Mouse (Mus musculus) neutrophil, adult 5-6 weeks (primary cell): ENCODE data around the gene Nr3c2. TPM values are rescaled to one million over a fixed set of nuclear protein-coding genes. Genes with fewer than 3 reads are reported as not detected.

Source experiments
- ATAC-seq: fragments of 151-379, 151-347 bp; 2 replicates; pipeline ENCODE4 v1.8.0; 2017; ENCODE audit warnings: mild to moderate bottlenecking, moderate TSS enrichment; ENCODE audit not compliant: insufficient number of reproducible peaks, poor library complexity, low FRiP score, severe bottlenecking; ENCODE audit errors: extremely low read depth
- total RNA-seq: library from RNA; stranded (forward); fragments of 200-1000 nt; gene quantifications from 2 replicates; pipeline ENCODE4 v1.2.3, GENCODE M21; 2017

Nr3c2 gene
- total RNA-seq, 1 experiment from 2014 or later = 3.4 TPM

DNA sequence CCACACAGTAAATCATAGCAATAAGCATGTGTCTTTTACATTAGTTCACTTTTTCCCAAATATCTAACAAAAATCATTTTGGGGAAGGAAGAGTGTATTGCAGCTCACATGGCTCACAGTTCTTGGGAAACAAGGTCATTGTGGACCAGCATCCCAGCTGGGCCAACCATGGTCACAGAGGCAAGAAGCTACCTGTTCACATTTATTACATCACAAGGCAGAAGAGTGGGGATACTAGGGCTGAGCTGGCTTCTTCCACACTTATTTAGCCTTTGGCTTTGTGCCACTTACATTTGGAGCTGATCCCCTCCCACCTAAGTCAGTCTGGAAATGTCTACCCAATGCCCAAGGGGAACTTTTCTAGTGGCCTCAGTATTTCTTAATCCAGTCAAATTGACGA, 146.5 kb downstream of the Nr3c2 start:
- no peak for ATAC-seq

DNA sequence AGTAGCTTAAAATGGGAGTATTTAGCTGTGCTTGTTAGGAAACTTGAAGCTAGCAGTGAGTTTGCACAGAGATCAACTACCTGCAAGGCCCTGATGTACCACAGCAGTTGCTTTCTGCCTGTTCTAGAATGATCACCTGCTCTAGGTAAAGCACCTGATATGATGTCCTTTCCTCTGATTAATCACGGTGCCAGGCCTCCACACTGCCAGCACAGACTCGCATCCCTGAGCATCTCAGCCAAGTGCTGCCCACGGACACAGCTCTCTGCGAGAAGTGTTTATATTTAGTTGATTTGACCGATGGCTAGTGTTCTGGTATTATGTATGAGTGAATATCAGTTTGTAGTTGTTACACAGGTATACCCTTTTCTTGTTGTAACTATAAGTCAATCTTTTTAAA, 147.0 kb downstream of the Nr3c2 start:
- no peak for ATAC-seq

DNA sequence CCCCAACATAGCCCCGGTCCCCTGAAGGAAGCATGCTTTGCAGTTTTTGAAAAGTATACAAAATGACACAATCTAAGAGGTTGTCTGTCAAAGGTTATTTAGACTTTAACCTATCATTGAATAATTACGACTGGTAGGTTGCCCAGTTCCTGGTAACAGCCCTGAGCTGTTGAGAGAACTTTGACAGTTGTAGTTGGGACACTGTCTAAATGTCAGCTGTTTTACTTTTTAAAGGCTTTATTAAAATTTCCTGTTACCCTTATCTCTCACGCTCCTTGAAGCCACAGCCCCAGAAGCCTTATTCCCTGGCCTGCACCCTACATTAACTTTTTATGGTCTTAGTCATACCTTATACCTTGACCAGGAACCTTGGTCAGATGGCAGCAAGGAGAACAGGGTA, 147.5 kb downstream of the Nr3c2 start:
- no peak for ATAC-seq

DNA sequence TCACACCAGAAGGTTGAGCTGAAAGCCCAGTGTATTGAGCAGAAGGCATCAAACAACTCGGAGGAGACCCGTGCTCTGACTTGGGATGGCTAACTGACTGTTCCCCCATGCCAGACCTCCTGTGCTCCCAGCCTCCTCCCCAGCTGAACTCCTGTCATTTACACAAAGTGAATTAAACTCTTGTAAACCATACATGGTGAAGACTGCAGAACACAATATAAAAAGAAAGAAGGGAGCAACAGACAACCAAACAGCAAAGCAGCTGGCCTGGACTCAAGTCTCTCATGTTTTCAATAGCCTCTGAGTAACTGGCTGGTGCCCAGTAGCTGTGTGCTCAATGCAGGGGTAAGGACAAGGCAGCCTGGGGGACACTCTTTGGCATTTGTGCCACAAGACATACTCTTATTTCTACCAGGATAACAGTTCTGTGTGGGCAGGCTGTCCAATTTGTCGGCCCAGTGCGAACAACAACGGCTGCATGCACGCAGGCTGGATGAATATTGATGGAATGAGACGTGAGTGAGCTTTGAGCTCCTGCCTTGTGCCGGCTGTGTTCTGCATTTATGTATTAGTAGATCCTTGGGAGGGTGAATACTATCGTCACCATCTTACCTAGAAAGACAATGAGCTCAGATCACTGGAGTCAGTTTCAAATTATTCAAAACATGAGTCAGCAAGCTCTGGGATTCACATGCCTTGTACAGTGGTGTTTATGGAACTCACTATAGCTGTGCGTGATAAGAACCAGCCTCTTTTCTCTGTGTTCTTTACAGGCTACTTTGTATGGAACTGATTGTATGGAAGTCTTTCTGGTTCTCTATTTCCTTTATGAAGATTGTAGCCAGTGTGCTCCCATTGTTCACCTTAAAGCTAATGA, 152.4 kb downstream of the Nr3c2 start:
- ATAC-seq = no peak

DNA sequence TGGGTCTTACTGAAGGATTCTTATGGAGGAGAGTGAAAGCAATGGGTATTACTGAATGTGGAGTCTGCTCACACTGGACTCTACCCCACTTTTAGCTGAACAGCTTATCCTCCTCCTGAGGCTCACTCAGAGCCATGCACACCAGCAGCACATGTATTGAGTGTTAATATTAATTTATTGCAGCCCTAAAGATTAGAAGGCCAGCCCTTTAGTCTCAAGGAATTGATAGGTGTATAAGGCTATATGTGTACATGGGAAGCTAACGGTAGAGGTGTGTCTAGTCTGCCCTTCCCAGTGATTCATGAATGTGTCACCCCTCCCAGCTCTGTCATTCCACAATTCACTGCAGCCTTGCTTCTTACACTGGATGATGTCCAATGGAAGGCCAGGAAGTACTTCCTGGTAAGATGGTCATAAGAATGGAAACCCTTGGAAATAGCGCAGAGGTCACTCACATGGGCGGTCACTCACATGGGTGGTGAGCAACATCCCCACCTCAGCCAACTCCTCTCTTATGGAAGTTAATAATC, 156.3 kb downstream of the Nr3c2 start:
- no peak for ATAC-seq

DNA sequence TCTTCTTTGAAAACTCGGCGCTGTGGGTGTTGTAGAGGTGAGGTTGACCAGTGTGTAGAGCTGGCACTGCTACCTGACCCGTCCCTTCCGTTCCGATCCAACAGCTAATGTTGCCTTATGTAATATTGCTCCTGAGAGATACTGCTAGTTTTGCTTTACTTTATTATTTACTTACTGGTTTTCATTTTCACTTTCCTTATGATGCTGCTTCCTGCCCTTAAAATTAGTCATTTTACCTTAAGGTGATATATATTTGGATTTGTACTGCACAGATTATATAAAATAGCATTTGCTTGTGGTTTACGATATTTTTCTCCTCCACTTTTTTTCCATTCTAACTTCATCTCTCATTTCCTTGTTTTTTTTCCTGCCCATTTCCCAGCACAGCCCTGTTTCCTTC, 157.6 kb downstream of the Nr3c2 start:
- ATAC-seq = no peak

DNA sequence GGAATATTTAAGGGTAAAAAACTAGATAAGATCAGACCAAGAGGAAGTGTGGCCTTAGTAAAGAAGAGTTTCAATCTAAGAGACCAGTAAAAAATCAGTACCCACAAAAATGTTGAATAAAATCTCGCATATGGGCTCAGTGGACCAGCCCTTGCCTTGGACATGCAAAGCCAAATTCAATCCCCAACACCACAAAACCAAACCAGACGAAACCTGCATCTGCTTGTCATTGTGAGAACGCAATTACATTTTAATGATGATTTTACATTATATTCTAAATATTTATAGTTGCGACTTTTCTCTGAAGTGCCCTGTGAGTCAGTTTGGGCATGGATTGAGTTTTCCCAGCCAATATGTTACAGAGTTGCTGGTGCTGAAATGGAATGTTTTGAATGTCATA, 183.4 kb downstream of the Nr3c2 start:
- ATAC-seq = no peak

DNA sequence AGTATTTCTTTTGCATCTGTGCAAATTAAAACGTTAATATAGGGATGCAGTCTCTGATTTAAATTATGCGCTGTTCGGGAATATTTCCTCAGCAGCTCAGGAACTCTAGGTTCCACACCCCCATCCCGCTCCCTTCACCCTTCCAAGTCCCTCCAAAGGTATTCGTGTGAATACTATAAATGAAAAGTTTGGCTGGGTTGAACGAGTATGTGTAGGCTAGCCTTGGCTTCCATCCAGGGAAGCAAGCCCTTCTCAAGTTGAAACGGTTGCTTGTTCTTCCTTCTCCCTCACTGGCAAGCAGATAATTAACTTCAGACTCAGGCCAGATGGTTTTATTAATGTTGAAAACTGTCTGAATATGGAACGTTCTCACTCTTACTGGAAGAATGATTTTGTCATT, 186.8 kb downstream of the Nr3c2 start:
- ATAC-seq = no peak

DNA sequence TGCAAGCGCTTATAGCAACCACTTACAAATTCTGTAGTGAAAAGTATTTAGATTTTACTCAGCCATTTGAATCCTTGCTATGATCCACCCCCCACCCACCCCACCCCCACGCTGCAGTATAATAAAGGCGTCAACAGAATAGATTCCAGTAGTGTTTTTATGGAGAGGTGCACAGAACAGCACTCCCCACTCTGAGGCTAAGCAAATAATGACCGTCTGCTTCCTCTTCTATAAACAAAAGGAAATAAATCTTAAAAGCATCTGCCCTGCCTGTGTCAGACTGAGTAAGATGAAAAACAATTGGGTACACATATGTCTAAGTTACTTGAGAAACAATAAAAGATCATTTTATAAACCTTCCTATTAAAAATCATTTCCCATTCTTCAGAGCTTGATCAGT, 197.5 kb downstream of the Nr3c2 start:
- ATAC-seq = no peak

DNA sequence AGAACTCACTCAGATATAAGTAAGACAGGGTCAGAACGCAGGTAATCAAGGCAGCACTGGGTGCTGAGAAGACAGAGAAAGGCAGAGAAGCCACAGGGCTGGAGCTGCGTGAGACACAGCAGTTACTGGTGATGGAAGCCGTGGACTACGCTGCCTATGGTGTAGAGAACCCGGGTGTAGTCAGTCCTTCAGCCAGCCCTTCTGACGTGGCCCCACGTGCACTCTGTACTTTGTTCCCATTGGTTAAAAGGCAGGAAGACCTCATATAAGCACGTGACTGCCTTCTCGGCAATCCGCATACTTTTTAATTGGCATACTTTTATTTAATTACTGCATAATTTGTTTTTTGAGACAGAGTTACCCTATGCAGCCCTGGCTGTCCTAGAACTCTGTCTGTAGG, 198.9 kb downstream of the Nr3c2 start:
- ATAC-seq = no peak

DNA sequence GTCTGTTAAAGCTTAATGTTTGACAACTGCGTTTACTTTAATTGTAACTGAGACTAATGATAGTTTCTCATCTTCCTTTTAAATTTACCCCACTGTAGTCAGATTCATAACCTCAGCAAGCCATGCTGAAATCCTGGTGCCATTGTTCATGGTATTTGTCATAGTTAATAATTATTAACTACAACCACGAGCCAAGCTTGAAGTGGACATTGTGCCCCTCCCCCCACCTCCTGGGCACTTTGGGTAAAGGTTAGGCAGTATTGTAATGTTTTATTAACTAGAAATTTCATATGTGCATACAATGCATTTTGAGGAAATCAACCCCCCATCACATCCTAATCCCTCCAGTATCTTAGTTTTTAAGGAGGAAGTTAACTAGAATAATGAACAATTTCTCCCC, 201.1 kb downstream of the Nr3c2 start:
- no peak for ATAC-seq

DNA sequence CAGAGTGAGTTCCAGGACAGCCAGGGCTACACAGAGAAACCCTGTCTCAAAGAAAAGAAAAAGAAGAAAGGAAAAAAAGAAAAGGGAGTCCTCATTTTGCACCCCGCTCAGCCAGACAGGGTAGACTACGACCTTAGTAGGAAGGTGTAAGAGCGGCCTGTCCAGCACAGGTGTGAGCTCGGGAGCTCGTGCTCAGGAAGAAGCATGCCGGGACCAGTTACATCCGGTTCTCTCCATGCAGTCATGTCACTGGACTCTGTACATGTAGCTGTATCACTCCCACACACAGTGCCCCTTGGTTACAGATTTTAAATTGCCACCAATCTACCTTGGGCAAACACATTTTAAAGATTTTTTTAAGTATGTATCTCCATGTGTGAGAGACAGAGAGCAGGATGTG, 203.6 kb downstream of the Nr3c2 start:
- no peak for ATAC-seq

DNA sequence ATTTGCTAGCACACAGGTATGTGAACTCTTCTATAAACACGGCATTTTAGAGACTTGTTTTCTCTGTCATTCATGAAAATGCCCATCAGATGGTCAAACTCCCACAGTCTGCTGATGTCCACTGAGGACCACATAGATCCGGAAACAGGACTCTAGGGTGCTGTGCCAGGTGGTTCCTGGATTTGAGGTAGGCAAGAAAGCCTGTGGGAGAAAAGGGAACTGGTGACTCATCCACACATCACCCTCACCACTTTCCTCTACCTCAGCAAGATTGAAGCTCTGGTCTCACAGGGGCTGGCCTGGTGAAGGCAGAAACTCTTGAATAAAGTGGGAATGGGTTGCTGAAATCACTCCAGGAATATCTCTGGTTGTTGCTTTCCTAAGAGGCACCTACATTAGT, 213.5 kb downstream of the Nr3c2 start:
- ATAC-seq = no peak

DNA sequence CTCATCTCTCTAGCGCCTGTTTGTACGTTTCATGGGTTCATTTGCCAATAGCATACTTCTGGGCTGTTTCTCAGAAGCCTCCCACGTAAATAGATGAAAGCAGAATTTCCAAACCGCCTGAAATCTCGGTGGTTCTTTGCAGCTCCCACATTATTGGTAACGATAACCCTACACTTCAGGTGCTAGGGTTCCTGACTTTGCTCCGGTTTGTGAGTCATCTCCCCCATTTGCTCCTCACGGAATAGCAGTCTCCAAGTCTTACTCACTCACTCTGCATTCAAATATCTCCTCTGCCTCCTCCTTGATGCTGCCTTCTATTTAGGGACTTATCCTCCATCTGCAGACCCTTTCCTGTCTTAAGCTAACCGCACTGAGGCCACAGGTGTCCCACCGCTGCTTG, 215.5 kb downstream of the Nr3c2 start:
- no peak for ATAC-seq

DNA sequence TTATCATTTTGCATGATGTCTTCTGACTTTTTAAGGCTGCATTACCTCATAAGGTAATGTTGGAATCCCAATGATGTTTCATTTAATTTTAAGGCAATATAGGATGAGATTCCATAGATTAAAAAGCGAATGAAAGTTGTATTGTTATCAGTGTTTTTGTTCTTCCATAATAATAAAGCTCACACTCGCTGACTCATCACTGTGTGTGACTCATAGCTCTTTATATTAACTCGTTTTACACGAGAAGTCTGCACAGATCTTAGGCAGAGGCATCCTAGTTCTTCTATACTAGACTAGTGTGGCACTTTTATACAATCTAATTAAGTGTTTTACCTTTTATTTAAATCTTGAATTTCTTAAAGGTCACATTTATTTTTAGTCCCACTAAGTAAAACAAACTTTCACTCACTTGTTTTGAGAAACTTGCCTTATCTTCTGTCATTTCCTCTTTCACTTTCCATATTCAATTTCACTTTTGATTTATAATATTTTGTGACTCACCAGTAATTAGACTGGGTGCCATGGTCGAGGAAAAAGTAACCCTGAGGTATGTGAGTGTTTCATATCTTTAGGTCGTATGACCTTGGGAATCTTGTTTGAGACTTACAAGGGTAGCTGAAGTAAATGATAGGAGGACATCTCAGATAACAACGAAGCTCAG, 217.3 kb downstream of the Nr3c2 start:
- no peak for ATAC-seq

DNA sequence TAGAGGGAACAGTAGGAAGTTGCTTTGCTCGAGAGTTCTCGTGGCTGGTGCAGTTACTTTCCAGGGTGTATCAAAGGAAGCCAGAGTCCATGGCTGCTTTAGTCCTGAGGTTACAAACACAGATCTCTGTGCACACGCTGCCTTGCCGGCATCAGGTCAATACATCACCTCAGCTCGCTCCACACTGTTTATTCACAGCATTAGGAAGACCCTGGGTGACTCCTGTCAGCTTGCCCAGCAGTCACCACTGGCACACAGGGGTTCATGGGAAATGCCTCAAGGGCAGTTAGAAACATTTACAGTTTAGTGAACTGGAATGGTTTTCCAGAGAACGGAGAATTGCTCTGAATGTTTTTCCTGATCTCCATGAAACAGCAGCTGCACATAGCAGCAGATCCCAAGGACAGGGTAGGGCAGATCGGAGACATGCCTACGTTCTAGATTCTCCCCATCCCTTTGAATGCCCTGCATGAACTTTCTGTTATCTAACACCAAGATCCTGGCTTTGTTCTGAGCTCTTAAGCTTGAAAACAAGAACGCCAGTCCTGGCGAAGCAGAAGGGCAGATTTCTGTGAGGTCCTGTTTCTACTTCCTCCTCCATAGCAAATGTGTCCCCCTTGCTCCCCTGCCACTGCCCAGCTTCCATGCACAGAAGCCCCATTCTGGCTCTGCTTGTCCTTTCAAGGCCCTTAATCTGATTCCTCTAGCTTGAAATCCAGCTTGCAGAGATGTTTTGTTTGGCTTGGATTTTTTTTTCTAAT, 221.7 kb downstream of the Nr3c2 start:
- no peak for ATAC-seq

DNA sequence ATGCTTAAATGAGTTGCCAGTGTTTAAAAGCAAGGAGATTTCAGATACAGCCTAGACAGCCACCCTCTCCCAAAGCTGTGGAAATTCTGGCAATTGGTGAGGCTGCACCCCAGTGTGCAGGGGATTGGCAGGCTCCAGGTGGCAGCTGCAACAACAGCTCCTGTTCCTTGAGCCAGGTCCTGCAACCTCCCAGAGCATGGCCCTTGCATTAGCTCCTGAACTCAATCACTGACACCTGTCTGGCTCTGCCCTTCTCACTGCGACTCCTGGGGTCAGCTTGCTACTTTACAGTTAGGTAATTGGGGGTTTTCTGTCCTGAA, 222.3 kb downstream of the Nr3c2 start:
- ATAC-seq = no peak

DNA sequence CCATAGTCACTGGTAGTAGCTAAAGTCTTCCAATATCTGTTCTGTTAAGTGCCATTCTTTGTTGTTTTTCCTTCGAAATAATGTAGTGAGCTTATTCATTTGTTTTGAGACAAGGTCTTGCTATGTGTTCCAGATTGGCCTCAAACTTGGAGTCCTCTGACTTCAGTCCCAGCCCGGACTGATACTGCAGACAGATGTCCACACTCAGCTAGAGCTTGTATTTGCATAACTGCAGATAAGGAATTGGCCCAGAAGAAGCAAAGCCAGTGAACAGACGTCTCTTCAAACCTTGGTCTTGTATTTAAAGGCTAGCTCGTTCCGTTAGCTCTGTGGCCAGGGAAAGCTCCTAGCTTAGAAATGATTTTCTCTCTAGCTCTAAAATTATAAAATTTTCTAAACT, 223.1 kb downstream of the Nr3c2 start:
- ATAC-seq = no peak

DNA sequence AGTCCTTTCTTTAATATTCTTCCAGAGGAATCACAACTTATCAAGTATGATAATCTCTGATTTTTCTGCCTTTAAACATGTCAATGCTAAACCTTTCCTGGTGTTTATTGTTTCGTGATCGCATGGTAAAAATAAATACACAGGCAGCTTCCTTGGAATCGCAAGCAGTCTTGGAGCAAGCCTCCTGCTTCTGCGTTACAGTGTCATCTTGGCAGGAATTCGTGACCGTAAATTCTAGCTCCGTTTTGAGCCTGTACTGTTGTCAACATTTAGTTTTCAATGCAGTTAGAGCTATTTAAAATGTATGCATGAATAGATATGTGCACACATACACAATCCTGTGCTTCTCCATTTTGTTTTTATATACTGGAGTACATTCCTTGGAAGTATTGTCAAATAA, 226.5 kb downstream of the Nr3c2 start:
- ATAC-seq = no peak

DNA sequence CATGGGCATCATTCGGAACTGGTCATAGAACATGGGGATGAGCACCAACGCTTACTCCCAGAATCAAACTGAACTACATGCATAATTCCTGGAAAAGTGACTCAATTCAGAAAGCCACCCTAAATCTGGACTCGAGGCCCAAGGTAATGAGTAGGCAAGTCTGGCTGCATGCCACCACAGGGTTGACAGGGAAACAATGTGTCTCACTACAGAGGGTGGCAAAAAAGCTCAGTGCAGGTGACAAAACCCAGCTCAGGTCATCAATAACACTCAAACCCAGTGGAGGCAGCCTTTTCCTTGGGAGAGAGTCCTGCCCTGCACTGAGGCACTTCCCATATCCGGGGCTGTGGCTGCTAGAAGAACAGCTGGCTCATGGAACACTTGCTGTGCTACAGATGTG, 228.8 kb downstream of the Nr3c2 start:
- no peak for ATAC-seq
